Mouse (Mus musculus): ENCODE measurements around the gene Hp1bp3. TPM values are rescaled to one million over a fixed set of nuclear protein-coding genes. Genes with fewer than 3 reads are reported as not detected.

The Hp1bp3 gene
- polyA plus RNA-seq, 1 experiment from 2014 or later, result 154 TPM

- H3K9me3 ChIP-seq (ENCODE audit: control insufficient read depth, low read length), result no peaks in the 10 kb centered on the region
- H3K27ac ChIP-seq (ENCODE audit: low read depth), result no peak overlapping the region
- WGBS, result 62% methylated on average over 14 of the region's 14 CpGs
- no peaks in the 10 kb centered on the region for H3K27me3 ChIP-seq (replicated peaks; ENCODE audit: control insufficient read depth, insufficient read depth, low read length)
- H3K36me3 ChIP-seq (ENCODE audit: control insufficient read depth, insufficient read depth, low read length), result no peaks in the 10 kb centered on the region
- H3K4me3 ChIP-seq (ENCODE audit: low read depth, low read length), result no peak overlapping the region
- H3K9ac ChIP-seq (ENCODE audit: low read length), result no peak overlapping the region
- H3K4me2 ChIP-seq (ENCODE audit: low read length), result no peak overlapping the region
- ATAC-seq (replicated peaks; ENCODE audit: low FRiP score, low TSS enrichment, low read depth) (0 out of 2 replicates have a peak, but pooled peaks have one; percentile 17), DNase-seq (ENCODE audit: low spot score) (no peak)
- H3K4me1 ChIP-seq (replicated peaks; ENCODE audit: control insufficient read depth, insufficient read depth, low read length), result no peaks in the 10 kb centered on the region
These were observed 56.2 kb downstream of the Hp1bp3 start for GRCm38 (mm10) chr4:138272011-138272997.

DNA sequence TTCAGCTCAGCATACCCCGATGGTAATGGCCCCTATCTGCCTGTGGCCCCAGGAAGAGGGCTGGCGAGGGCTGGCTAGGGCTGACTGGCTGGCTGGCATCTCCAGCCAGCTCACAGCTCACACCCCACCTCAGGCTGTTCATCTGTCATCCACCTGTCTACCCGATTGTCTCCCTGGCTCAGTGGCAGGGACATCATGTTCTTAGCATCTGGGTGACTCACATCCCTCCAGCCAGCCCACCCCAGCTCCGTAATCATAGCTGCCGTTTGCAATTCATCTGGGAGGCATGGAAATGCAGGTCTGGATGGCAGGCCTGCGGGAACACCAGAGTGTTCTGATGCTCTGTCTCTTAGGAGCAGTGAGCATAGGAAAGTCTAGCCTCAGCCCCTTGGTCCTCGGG is 62.2 kb downstream of the Hp1bp3 start:
- no peaks in the 10 kb centered on the region for H3K27me3 ChIP-seq (replicated peaks; ENCODE audit: control insufficient read depth, insufficient read depth, low read length)
- H3K4me1 ChIP-seq (replicated peaks; ENCODE audit: control insufficient read depth, insufficient read depth, low read length), result no peaks in the 10 kb centered on the region
- ATAC-seq (replicated peaks; ENCODE audit: low FRiP score, low TSS enrichment, low read depth) (no peak), DNase-seq (ENCODE audit: low spot score) (no peak)
- no peaks in the 10 kb centered on the region for H3K36me3 ChIP-seq (ENCODE audit: control insufficient read depth, insufficient read depth, low read length)
- H3K9ac ChIP-seq (ENCODE audit: low read length), result no peak overlapping the region
- H3K4me3 ChIP-seq (ENCODE audit: low read depth, low read length), result no peak overlapping the region
- no peaks in the 10 kb centered on the region for H3K9me3 ChIP-seq (ENCODE audit: control insufficient read depth, low read length)
- no peak overlapping the region for H3K27ac ChIP-seq (ENCODE audit: low read depth)
- WGBS, result 70% methylated on average over 7 of the region's 7 CpGs
- no peak overlapping the region for H3K4me2 ChIP-seq (ENCODE audit: low read length)

- 29% methylated on average over 4 of the region's 4 CpGs for WGBS
- Histone ChIP-seq H3K36me3 (ENCODE audit: control insufficient read depth, insufficient read depth, low read length) (no peaks in the 10 kb centered on the region), H3K9ac (ENCODE audit: low read length) (no peak overlapping the region), H3K4me3 (ENCODE audit: low read depth, low read length) (no peak overlapping the region), H3K4me2 (ENCODE audit: low read length) (no peak overlapping the region), H3K27ac (ENCODE audit: low read depth) (no peak overlapping the region), H3K27me3 (replicated peaks; ENCODE audit: control insufficient read depth, insufficient read depth, low read length) (no peaks in the 10 kb centered on the region), H3K9me3 (ENCODE audit: control insufficient read depth, low read length) (no peaks in the 10 kb centered on the region), H3K4me1 (replicated peaks; ENCODE audit: control insufficient read depth, insufficient read depth, low read length) (no peaks in the 10 kb centered on the region)
- peak; percentile 40; the same call in 1 of the 2 replicates for ATAC-seq (replicated peaks; ENCODE audit: low FRiP score, low TSS enrichment, low read depth)
- no peak for DNase-seq (ENCODE audit: low spot score)
These were observed 66.7 kb downstream of the Hp1bp3 start for GRCm38 (mm10) chr4:138282834-138283233.

GRCm38 (mm10) chr4:138286411-138286810 is 70.3 kb downstream of the Hp1bp3 start:
- Histone ChIP-seq H3K27ac (ENCODE audit: low read depth) (no peak overlapping the region), H3K9ac (ENCODE audit: low read length) (no peak overlapping the region), H3K4me1 (replicated peaks; ENCODE audit: control insufficient read depth, insufficient read depth, low read length) (no peaks in the 10 kb centered on the region), H3K36me3 (ENCODE audit: control insufficient read depth, insufficient read depth, low read length) (no peaks in the 10 kb centered on the region), H3K4me3 (ENCODE audit: low read depth, low read length) (no peak overlapping the region), H3K4me2 (ENCODE audit: low read length) (no peak overlapping the region), H3K27me3 (replicated peaks; ENCODE audit: control insufficient read depth, insufficient read depth, low read length) (no peaks in the 10 kb centered on the region), H3K9me3 (ENCODE audit: control insufficient read depth, low read length) (no peaks in the 10 kb centered on the region)
- DNase-seq (ENCODE audit: low spot score) (no peak), ATAC-seq (replicated peaks; ENCODE audit: low FRiP score, low TSS enrichment, low read depth) (no peak)
- 85% methylated on average over 12 of the region's 12 CpGs for WGBS

- ATAC-seq (replicated peaks; ENCODE audit: low FRiP score, low TSS enrichment, low read depth), result no peak
- H3K4me2 ChIP-seq (ENCODE audit: low read length), result no peak overlapping the region
These were observed 72.6 kb downstream of the Hp1bp3 start for GRCm38 (mm10) chr4:138288691-138289090.

DNA sequence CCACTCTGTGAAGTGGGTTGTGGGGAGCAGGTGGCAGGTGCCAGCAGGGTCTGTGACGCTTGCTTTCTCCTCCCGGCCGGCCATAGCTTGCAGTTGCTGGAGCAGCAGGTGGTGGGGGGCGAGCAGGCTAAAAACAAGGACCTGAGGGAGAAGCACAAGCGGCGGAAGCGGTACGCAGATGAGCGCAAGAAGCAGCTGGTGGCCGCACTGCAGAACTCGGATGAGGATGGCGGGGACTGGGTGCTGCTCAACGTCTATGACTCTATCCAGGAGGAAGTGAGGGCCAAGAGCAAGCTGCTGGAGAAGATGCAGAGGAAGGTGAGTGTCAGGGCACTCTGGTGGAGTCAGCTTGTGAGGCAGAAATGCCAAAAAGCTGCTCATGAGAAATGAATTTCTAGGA is 75.9 kb downstream of the Hp1bp3 start:
- no peak overlapping the region for H3K4me3 ChIP-seq (ENCODE audit: low read depth, low read length)
- DNase-seq (ENCODE audit: low spot score) (no peak), ATAC-seq (replicated peaks; ENCODE audit: low FRiP score, low TSS enrichment, low read depth) (no peak)
- H3K27ac ChIP-seq (ENCODE audit: low read depth), result no peak overlapping the region
- H3K9ac ChIP-seq (ENCODE audit: low read length), result no peak overlapping the region
- no peaks in the 10 kb centered on the region for H3K27me3 ChIP-seq (replicated peaks; ENCODE audit: control insufficient read depth, insufficient read depth, low read length)
- H3K4me1 ChIP-seq (replicated peaks; ENCODE audit: control insufficient read depth, insufficient read depth, low read length), result no peaks in the 10 kb centered on the region
- 82% methylated on average over 13 of the region's 13 CpGs for WGBS
- H3K36me3 ChIP-seq (ENCODE audit: control insufficient read depth, insufficient read depth, low read length), result no peaks in the 10 kb centered on the region
- no peaks in the 10 kb centered on the region for H3K9me3 ChIP-seq (ENCODE audit: control insufficient read depth, low read length)
- H3K4me2 ChIP-seq (ENCODE audit: low read length), result no peak overlapping the region

More at GRCm38 (mm10) chr4:138288691-138289090, 72.6 kb downstream of the Hp1bp3 start:
- no peaks in the 10 kb centered on the region for H3K4me1 ChIP-seq (replicated peaks; ENCODE audit: control insufficient read depth, insufficient read depth, low read length)
- H3K9me3 ChIP-seq (ENCODE audit: control insufficient read depth, low read length), result no peaks in the 10 kb centered on the region
- no peak for DNase-seq (ENCODE audit: low spot score)
- H3K4me3 ChIP-seq (ENCODE audit: low read depth, low read length), result no peak overlapping the region
- H3K27ac ChIP-seq (ENCODE audit: low read depth), result no peak overlapping the region
- 88% methylated on average over 7 of the region's 7 CpGs for WGBS
- no peaks in the 10 kb centered on the region for H3K36me3 ChIP-seq (ENCODE audit: control insufficient read depth, insufficient read depth, low read length)
- H3K27me3 ChIP-seq (replicated peaks; ENCODE audit: control insufficient read depth, insufficient read depth, low read length), result no peaks in the 10 kb centered on the region
- no peak overlapping the region for H3K9ac ChIP-seq (ENCODE audit: low read length)

DNA sequence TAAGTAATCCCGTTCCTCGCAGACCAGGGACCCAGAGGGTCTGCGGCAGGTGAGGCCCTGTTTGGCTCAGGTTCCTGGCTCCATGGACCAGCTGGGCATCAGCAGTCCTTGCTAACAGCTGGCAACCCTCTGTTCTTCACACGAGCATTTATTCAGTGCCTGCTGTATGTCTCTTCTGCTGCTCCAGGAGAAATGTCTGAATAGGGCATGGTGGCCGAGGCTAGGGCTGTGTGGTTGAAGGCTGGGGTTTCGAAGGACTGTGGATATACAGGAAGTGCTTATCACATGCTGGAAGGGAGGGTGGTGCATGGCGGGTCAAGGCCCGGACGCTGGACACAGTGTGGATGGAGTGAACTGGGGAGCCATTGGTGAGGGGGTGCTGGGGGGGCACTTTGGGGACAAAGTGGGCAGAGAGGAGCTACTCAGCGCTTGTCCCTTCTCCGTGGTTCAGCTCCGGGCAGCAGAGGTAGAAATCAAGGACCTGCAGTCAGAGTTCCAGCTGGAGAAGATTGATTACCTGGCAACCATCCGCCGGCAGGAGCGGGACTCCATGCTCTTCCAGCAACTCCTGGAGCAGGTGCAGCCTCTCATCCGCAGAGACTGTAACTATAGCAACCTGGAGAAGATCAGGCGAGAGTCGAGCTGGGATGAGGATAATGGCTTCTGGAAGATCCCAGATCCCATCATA is 77.3 kb downstream of the Hp1bp3 start:
- Histone ChIP-seq H3K36me3 (ENCODE audit: control insufficient read depth, insufficient read depth, low read length) (no peaks in the 10 kb centered on the region), H3K4me2 (ENCODE audit: low read length) (no peak overlapping the region), H3K27ac (ENCODE audit: low read depth) (no peak overlapping the region), H3K27me3 (replicated peaks; ENCODE audit: control insufficient read depth, insufficient read depth, low read length) (no peaks in the 10 kb centered on the region), H3K9ac (ENCODE audit: low read length) (no peak overlapping the region), H3K4me3 (ENCODE audit: low read depth, low read length) (no peak overlapping the region), H3K9me3 (ENCODE audit: control insufficient read depth, low read length) (no peaks in the 10 kb centered on the region), H3K4me1 (replicated peaks; ENCODE audit: control insufficient read depth, insufficient read depth, low read length) (no peaks in the 10 kb centered on the region)
- no peak; the same call in 1 of the 2 replicates for ATAC-seq (replicated peaks; ENCODE audit: low FRiP score, low TSS enrichment, low read depth)
- 66% methylated on average over 18 of the region's 18 CpGs for WGBS
- DNase-seq (ENCODE audit: low spot score), result no peak

- ATAC-seq (replicated peaks; ENCODE audit: low FRiP score, low TSS enrichment, low read depth), result no peak
- Histone ChIP-seq H3K9ac (ENCODE audit: low read length) (no peak overlapping the region), H3K9me3 (ENCODE audit: control insufficient read depth, low read length) (no peaks in the 10 kb centered on the region), H3K4me3 (ENCODE audit: low read depth, low read length) (no peak overlapping the region), H3K27me3 (replicated peaks; ENCODE audit: control insufficient read depth, insufficient read depth, low read length) (no peaks in the 10 kb centered on the region), H3K4me2 (ENCODE audit: low read length) (no peak overlapping the region), H3K4me1 (replicated peaks; ENCODE audit: control insufficient read depth, insufficient read depth, low read length) (no peaks in the 10 kb centered on the region), H3K27ac (ENCODE audit: low read depth) (no peak overlapping the region), H3K36me3 (ENCODE audit: control insufficient read depth, insufficient read depth, low read length) (no peaks in the 10 kb centered on the region)
- no peak for DNase-seq (ENCODE audit: low spot score)
- 75% methylated on average over 13 of the region's 14 CpGs for WGBS
These were observed 78.0 kb downstream of the Hp1bp3 start for GRCm38 (mm10) chr4:138293949-138294550.

Data from intestine, embryonic 14.5 days (tissue).